Mouse (Mus musculus): ENCODE measurements at regions not wholly inside any gene's neighbourhood (a gene's known extent, or its start where the extent isn't known, plus 50 kb on each side); places are given as distances from the start of the nearest gene placed in this dataset.

GRCm38 (mm10) chr7:68568127-68568510 lies 180.9 kb downstream of the Arrdc4 start:
- TF ChIP-seq CTCF (IDR thresholded peaks at IDR 0.05) = no peak
- TF ChIP-seq EP300 (IDR thresholded peaks at IDR 0.05) = no peak

All from lung, postnatal 0 days (tissue).